Mouse (Mus musculus) ovary, adult 10 weeks (tissue): Measurements from ENCODE around the gene Nlrp9c. TPM values are rescaled to one million over a fixed set of nuclear protein-coding genes. Genes with fewer than 3 reads are reported as not detected.

Experiments
- polyA plus RNA-seq: library from polyadenylated mRNA; stranded (reverse); fragments of 350-450 nt; fragmentation: Illumina TruSeq; extraction: RNeasy Lipid Tissue Mini Kit (QIAGEN cat#74804); gene quantifications from one replicate; pipeline ENCODE4 v1.2.3, GENCODE M21; 2014

Nlrp9c gene
- 26.9 TPM for polyA plus RNA-seq

GRCm38 (mm10) chr7:26403600-26403999 is at the start of gene Nlrp9c:
Gene Nlrp9c, minus strand, starts transcription at chr7:26403700.

DNA sequence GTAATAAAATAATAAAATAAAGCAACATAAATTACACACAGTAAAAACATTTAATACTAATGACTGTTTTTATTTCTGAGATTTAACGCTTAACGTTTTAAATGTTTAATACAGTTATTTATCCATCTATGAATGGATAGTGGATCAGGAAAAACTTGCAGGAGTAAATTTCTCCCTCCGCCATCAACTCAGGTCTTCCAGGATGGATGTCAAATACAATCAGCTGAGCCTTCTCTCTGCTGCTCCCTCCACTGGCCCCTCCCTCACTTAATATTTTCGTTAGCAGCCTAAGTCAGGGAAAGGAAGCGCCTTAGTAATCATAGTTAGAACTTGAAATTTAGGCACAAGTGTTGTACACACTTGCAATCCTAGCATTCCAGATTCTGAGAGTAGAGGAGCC is 31.3 kb upstream of the Nlrp9c start, which contains the start of gene Nlrp4a:
TSS of gene Nlrp4a (plus strand) at position 301 of the 400 bp plus-strand sequence.

GRCm38 (mm10) chr7:26306926-26307325 is 96.6 kb downstream of the Nlrp9c start, which contains the start of gene Cyp2a4:
Gene Cyp2a4, plus strand, starts transcription at chr7:26307169.

Other genes with a start within 250 kb of the Nlrp9c start
- not detected for gene Cyp2b9, start 230.3 kb downstream of the Nlrp9c start, polyA plus RNA-seq
- gene Vmn1r184, start 143.4 kb downstream of the Nlrp9c start, polyA plus RNA-seq = not detected
- gene Cyp2a4, start 96.5 kb downstream of the Nlrp9c start, polyA plus RNA-seq = not detected
- 37.6 TPM for gene Nlrp4a, start 31.4 kb upstream of the Nlrp9c start, polyA plus RNA-seq
- 30.8 TPM for gene Nlrp9a, start 131.3 kb upstream of the Nlrp9c start, polyA plus RNA-seq
- not detected for gene Vmn1r185, start 214.8 kb upstream of the Nlrp9c start, polyA plus RNA-seq